Mouse (Mus musculus): ENCODE data around the gene Frmd4b. TPM values are rescaled to one million over a fixed set of nuclear protein-coding genes. Genes with fewer than 3 reads are reported as not detected.
"Not testable (repeated sequence)": the region's sequence is repeated elsewhere in the genome, so short reads cannot be mapped to it uniquely, and the experiment has no call there.

The Frmd4b gene
- polyA plus RNA-seq, 2 experiments: 5.7 to 6.4 TPM

DNA sequence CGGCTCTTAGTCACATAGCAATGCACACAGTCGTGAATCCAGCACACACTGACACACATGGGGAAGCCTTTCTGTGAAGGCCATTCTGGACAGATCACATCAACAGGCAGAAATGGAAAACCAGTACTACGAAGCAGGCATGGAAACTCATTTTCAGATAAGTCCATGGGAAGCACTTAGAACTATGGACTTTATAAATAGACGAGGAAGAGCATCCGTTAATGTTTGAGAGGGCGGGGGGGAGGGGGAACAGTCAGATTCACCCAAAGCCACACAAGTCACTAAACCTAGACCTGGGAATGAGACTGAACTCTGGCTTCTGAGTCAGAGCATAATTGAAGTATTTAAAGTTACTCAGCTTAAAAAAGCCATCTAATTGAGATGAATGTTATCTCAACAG is 186.8 kb downstream of the Frmd4b start:
- no peak overlapping the region for H3K27ac ChIP-seq
- ATAC-seq (ENCODE audit: insufficient read depth): no peak
- no peak overlapping the region for H3K4me2 ChIP-seq (ENCODE audit: low read depth)

DNA sequence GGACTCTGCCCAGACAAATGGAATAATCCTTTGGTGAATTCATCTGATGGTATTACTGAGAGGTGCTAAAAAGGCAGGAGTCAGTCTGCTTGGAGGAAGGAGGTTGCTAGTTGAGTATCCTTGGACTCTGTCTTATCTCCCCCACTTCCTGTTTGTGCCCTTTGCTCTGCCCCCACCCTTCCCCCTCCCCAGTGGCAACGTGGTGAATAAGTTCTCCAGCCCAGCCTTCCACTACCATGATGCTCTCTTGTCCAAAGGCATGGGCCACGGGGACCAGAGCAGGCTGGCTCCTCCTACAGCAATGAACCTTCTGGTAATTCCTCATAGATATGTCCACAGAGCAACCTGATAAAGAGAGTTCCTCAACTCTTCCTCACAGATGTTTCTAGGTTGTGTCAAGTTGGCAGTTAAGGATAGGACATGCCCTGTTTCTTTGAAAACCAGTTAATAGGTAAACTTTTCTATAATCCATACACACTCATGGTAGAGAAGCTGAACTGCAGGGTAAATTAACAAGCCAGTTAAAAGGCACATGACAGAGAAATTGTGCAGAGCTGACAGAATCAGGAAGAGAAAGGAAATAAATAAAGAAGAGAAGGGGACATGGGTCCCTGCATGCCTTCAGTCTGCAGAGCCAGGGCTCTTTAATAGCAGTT is 187.5 kb downstream of the Frmd4b start:
- no peak for ATAC-seq (ENCODE audit: insufficient read depth)
- no peak overlapping the region for H3K9ac ChIP-seq (replicated peaks)
- 0% methylated on average over 2 of the region's 2 CpGs for WGBS (ENCODE audit: insufficient replicate concordance)
- no peaks in the 10 kb centered on the region for H3K27me3 ChIP-seq (ENCODE audit: control insufficient read depth, insufficient read depth, low read length)
- no peak overlapping the region for H3K27ac ChIP-seq
- TF ChIP-seq EP300 (IDR thresholded peaks at IDR 0.05; ENCODE audit: low read depth) (no peak), CTCF (IDR thresholded peaks at IDR 0.05; ENCODE audit: low read depth) (no peak)
- H3K4me1 ChIP-seq (replicated peaks; ENCODE audit: control insufficient read depth in 2 of 2, insufficient read depth in 2 of 2, low read length in 1 of 2): peaks cover 0 to 14% of the 10 kb centered on the region in 2 experiments; a peak in 3 of 4 replicates
- H3K36me3 ChIP-seq (replicated peaks; ENCODE audit: control insufficient read depth, insufficient read depth, low read depth): no peaks in the 10 kb centered on the region
- no peak overlapping the region for H3K4me3 ChIP-seq (ENCODE audit: insufficient read depth in 1 of 2, low read depth in 2 of 2, low read length in 2 of 2)
- no peak overlapping the region for H3K4me2 ChIP-seq (ENCODE audit: low read depth)
- no peak for DNase-seq (ENCODE audit: low read depth in 3 of 3, low spot score in 3 of 3)
- H3K9me3 ChIP-seq (ENCODE audit: control insufficient read depth, low read length): no peaks in the 10 kb centered on the region

More for the DNA sequence above, 186.8 kb downstream of the Frmd4b start:
- Histone ChIP-seq H3K4me1 (replicated peaks; ENCODE audit: control insufficient read depth in 2 of 2, insufficient read depth in 2 of 2, low read length in 1 of 2) (peaks cover 0 to 14% of the 10 kb centered on the region in 2 experiments; a peak in 3 of 4 replicates), H3K36me3 (replicated peaks; ENCODE audit: control insufficient read depth, insufficient read depth, low read depth) (no peaks in the 10 kb centered on the region), H3K9ac (replicated peaks) (no peak overlapping the region), H3K27me3 (ENCODE audit: control insufficient read depth, insufficient read depth, low read length) (no peaks in the 10 kb centered on the region), H3K4me3 (ENCODE audit: insufficient read depth in 1 of 2, low read depth in 2 of 2, low read length in 2 of 2) (no peak overlapping the region), H3K9me3 (ENCODE audit: control insufficient read depth, low read length) (no peaks in the 10 kb centered on the region)
- DNase-seq (ENCODE audit: low read depth in 3 of 3, low spot score in 3 of 3): no peak
- TF ChIP-seq EP300 (IDR thresholded peaks at IDR 0.05; ENCODE audit: low read depth): no peak
- TF ChIP-seq CTCF (IDR thresholded peaks at IDR 0.05; ENCODE audit: low read depth): no peak
- 34% methylated on average over 6 of the region's 6 CpGs for WGBS (ENCODE audit: insufficient replicate concordance)

DNA sequence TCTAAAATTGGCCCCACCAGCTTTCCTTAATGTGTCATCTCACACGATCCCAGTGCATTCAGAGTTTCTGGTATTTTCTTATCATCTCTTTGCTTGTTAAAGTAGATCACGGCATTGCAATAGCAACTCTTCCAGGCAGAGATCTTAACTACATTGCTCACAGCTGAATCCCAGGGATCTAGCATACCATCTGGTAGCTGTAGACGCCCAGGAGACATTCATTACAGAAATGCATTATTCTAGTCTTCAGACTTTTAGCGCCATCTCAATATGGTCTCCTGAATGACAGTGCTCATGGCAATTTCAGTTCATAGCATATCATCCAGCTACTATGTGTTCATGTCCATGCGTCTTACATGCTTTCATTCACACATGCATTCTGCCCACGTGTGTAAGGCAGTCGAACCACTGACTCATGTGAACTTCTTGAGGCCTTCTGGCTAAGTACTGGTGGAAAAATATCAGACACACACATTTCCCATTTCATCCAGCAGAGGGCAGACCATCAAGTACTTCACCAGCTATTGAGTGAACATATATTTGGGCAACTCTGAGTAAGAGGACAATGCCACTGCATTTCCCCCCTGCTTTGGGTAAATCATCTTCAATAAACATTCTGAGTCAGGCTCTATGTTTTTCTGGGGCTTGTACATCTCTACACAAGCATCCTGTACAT is 197.4 kb downstream of the Frmd4b start:
- TF ChIP-seq CTCF (IDR thresholded peaks at IDR 0.05; ENCODE audit: low read depth) (peak; percentile 72), EP300 (IDR thresholded peaks at IDR 0.05; ENCODE audit: low read depth) (no peak)
- Histone ChIP-seq H3K4me3 (ENCODE audit: insufficient read depth in 1 of 2, low read depth in 2 of 2, low read length in 2 of 2) (no peak overlapping the region), H3K9me3 (ENCODE audit: control insufficient read depth, low read length) (no peaks in the 10 kb centered on the region), H3K27ac (no peak overlapping the region), H3K4me2 (ENCODE audit: low read depth) (no peak overlapping the region), H3K36me3 (replicated peaks; ENCODE audit: control insufficient read depth, insufficient read depth, low read depth) (no peaks in the 10 kb centered on the region), H3K27me3 (ENCODE audit: control insufficient read depth, insufficient read depth, low read length) (no peaks in the 10 kb centered on the region), H3K9ac (replicated peaks) (no peak overlapping the region), H3K4me1 (replicated peaks; ENCODE audit: control insufficient read depth in 2 of 2, insufficient read depth in 2 of 2, low read length in 1 of 2) (no peaks in the 10 kb centered on the region)
- DNase-seq (ENCODE audit: low read depth in 3 of 3, low spot score in 3 of 3): peak in 2 of 3 experiments; percentile 22 to 38
- 43% methylated on average over 7 of the region's 7 CpGs for WGBS (ENCODE audit: insufficient replicate concordance)
- ATAC-seq (ENCODE audit: insufficient read depth): no peak

DNA sequence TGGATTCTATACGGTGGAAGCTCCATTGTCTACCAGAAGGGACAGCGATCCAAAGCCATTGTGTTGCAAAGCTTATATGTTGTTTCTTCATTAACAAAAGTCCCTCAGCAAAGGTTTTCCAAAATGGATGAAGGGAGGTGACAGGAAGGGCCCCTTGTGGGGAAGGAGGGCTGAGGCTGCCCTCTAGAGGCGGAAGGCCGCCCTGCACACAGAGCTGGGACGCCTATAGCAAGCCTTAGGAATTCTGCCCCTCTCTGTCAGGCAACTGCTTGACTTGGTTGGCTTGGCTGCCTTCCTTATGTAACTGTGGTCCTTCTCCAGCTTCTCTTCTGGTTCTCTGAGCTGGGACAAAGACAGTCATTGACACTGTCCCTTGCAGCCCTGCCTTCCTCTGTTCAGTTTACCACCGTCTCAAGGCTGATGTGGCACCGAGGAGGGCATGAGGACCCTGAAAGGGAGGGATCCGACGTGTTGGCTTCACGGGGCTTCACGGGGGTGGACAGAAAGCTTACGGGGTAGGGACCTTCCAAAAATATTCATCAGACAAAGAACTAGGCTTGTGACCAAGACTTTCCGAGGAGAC is 200.3 kb downstream of the Frmd4b start:
- no peak overlapping the region for H3K4me2 ChIP-seq (ENCODE audit: low read depth)
- DNase-seq (ENCODE audit: low read depth in 3 of 3, low spot score in 3 of 3) (no peak), ATAC-seq (ENCODE audit: insufficient read depth) (no peak; the same call in 1 of the 2 replicates)
- no peaks in the 10 kb centered on the region for H3K9me3 ChIP-seq (ENCODE audit: control insufficient read depth, low read length)
- H3K4me1 ChIP-seq (replicated peaks; ENCODE audit: control insufficient read depth in 2 of 2, insufficient read depth in 2 of 2, low read length in 1 of 2): no peaks in the 10 kb centered on the region; a peak in 1 of 4 replicates
- TF ChIP-seq EP300 (IDR thresholded peaks at IDR 0.05; ENCODE audit: low read depth) (no peak), CTCF (IDR thresholded peaks at IDR 0.05; ENCODE audit: low read depth) (peak; percentile 93)
- H3K27ac ChIP-seq: no peak overlapping the region
- H3K27me3 ChIP-seq (ENCODE audit: control insufficient read depth, insufficient read depth, low read length): no peaks in the 10 kb centered on the region
- no peak overlapping the region for H3K4me3 ChIP-seq (ENCODE audit: insufficient read depth in 1 of 2, low read depth in 2 of 2, low read length in 2 of 2)
- no peaks in the 10 kb centered on the region for H3K36me3 ChIP-seq (replicated peaks; ENCODE audit: control insufficient read depth, insufficient read depth, low read depth)
- WGBS (ENCODE audit: insufficient replicate concordance): 51% methylated on average over 13 of the region's 13 CpGs
- no peak overlapping the region for H3K9ac ChIP-seq (replicated peaks)

DNA sequence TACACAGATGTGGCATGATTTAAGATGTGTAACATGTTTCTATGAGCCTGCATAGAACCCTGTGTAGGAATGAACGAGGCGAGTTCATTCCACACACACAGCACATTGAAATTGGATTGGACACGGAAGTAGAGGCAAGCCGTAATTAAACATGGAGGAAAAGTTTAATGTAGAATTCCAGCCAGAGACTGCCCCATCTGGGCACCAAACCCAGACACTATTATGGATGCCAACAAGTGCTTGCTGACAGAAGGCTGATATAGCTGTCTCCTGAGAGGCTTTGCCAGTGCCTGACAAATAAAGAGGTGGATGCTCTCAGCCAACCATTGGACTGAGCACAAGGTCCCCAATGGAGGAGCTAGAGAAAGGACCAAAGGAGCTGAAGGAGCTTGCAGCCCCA is 201.8 kb downstream of the Frmd4b start:
- not testable (repeated sequence) for H3K27me3 ChIP-seq (ENCODE audit: control insufficient read depth, insufficient read depth, low read length); H3K36me3 ChIP-seq (replicated peaks; ENCODE audit: control insufficient read depth, insufficient read depth, low read depth); DNase-seq (ENCODE audit: low read depth in 3 of 3, low spot score in 3 of 3); ATAC-seq (ENCODE audit: insufficient read depth); H3K4me3 ChIP-seq (ENCODE audit: insufficient read depth in 1 of 2, low read depth in 2 of 2, low read length in 2 of 2); H3K4me2 ChIP-seq (ENCODE audit: low read depth); H3K9ac ChIP-seq (replicated peaks); H3K27ac ChIP-seq; H3K9me3 ChIP-seq (ENCODE audit: control insufficient read depth, low read length); H3K4me1 ChIP-seq (replicated peaks; ENCODE audit: control insufficient read depth in 2 of 2, insufficient read depth in 2 of 2, low read length in 1 of 2)
- 82% methylated on average over 4 of the region's 4 CpGs for WGBS (ENCODE audit: insufficient replicate concordance)

Measured in liver, embryonic 14.5 days (tissue).